Mouse (Mus musculus): ENCODE measurements around the gene Safb.

DNA sequence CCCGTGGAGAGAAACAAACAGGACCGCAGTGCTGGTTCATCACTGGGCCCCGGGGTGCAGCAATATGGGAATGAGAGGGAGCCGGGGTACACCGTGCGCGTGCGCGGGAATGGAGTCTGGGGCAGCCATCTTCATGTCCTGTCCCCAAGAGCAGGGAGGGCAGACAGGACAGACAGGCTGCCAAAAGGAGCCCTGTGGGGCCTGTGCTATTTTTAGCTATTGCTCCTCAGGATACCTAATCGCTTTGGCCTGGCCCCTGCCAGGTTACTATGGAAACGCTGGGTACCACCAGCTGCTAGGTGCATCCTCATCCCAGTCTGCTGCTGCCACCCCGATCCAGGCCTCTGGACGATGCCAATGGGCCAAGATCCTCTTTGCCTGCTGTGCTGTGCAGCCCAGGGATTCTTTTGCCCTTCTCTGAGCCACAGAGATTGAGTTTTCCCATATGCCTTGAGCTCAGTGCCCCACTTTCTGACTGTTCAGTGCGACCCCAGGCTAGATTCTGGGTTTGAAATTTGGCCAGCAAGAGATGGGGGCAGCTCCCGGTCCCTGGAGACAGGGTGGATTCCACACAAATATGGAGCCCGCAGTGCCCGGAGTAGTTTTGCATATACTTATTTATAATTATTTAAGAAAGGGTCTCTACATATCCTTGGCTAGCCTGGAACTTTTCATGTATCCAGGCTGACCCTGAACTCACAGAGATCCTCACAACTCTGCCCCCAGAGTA is 37.3 kb upstream of the Safb start:
- TF ChIP-seq CTCF (conservative IDR thresholded peaks at IDR 0.05; ENCODE audit: low read length) (no peak), NANOG (IDR thresholded peaks at IDR 0.05; ENCODE audit: borderline replicate concordance, low read length) (no peak)
